Mouse (Mus musculus): ENCODE results near the gene Rtn4rl1. TPM values are rescaled to one million over a fixed set of nuclear protein-coding genes. Genes with fewer than 3 reads are reported as not detected.

Rtn4rl1 gene
- polyA plus RNA-seq, 1 experiment from 2014 or later = 12.7 TPM

DNA sequence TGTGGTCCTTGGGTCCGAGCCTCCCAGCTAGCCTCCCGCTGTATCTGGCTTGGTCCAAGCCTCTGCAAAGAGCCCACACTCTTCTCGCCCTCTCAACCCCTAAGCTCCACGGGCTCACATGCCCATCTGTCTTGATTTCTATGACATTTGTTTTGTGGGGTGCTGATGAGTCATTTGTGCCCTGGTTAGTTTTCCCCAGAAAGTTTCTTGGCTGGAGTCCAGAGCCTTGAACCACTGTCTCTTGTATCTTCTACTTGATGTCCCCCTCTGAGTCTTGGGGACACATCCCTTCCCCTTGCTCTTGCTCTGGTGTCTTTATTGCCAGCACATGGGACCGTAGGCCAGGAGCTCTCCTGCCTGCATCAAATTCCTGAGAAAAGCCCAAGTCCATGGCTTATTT lies 6.4 kb downstream of the Rtn4rl1 start:
- peaks cover 10% of the 10 kb centered on the region for H3K27me3 ChIP-seq (ENCODE audit: control insufficient read depth, insufficient read depth, low read length)
- H3K9me3 ChIP-seq (ENCODE audit: control insufficient read depth, low read length) = no peaks in the 10 kb centered on the region
- no peak overlapping the region for H3K27ac ChIP-seq (ENCODE audit: low read depth, low read length)
- H3K4me2 ChIP-seq (ENCODE audit: low read depth, low read length) = no peak overlapping the region
- H3K36me3 ChIP-seq (ENCODE audit: control insufficient read depth, insufficient read depth, low read length) = no peaks in the 10 kb centered on the region
- peaks cover 6% of the 10 kb centered on the region for H3K4me1 ChIP-seq (ENCODE audit: control insufficient read depth, insufficient read depth, low read length)
- 82% methylated on average over 5 of the region's 5 CpGs for WGBS
- no peak overlapping the region for H3K4me3 ChIP-seq (ENCODE audit: low read depth, low read length)
- no peak for ATAC-seq (ENCODE audit: low read depth)
- no peak overlapping the region for H3K9ac ChIP-seq (replicated peaks; ENCODE audit: low read depth, low read length)

- H3K36me3 ChIP-seq (ENCODE audit: control insufficient read depth, insufficient read depth, low read length) = no peaks in the 10 kb centered on the region
- peaks cover 2% of the 10 kb centered on the region; the same call in 1 of the 2 replicates for H3K4me1 ChIP-seq (ENCODE audit: control insufficient read depth, insufficient read depth, low read length)
- no peak overlapping the region for H3K4me2 ChIP-seq (ENCODE audit: low read depth, low read length)
- H3K4me3 ChIP-seq (ENCODE audit: low read depth, low read length) = no peak overlapping the region
- no peak overlapping the region for H3K27ac ChIP-seq (ENCODE audit: low read depth, low read length)
- peaks cover 4% of the 10 kb centered on the region for H3K27me3 ChIP-seq (ENCODE audit: control insufficient read depth, insufficient read depth, low read length)
- no peak for ATAC-seq (ENCODE audit: low read depth)
- no peaks in the 10 kb centered on the region for H3K9me3 ChIP-seq (ENCODE audit: control insufficient read depth, low read length)
- 86% methylated on average over 12 of the region's 12 CpGs for WGBS
- H3K9ac ChIP-seq (replicated peaks; ENCODE audit: low read depth, low read length) = no peak overlapping the region
Observed at GRCm38 (mm10) chr11:75200935-75201334, 7.4 kb downstream of the Rtn4rl1 start.

DNA sequence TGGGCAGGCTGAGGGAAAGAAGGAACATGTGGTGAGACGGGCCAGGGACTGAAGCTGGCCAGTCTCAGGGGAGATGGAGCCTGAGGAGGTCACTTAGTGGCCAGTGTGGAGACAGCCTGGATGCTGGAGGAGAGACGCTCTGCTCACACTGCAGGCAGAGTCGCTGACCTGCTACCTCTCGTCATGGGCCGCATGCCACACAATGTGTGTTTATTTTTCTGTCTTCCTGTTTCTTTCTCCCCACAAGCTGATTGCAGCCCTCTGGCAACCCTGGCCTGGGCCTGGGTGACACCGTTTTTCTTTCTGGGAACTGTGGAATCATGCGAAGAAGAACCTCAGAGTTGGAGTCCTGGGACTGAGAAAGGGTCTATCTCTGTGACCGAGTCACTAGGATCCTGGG lies 8.1 kb downstream of the Rtn4rl1 start:
- Histone ChIP-seq H3K9me3 (ENCODE audit: control insufficient read depth, low read length) (no peaks in the 10 kb centered on the region), H3K27ac (ENCODE audit: low read depth, low read length) (0 out of 2 replicates have a peak overlapping the region, but pooled peaks have one; percentile 10), H3K36me3 (ENCODE audit: control insufficient read depth, insufficient read depth, low read length) (no peaks in the 10 kb centered on the region), H3K4me1 (ENCODE audit: control insufficient read depth, insufficient read depth, low read length) (no peaks in the 10 kb centered on the region), H3K27me3 (ENCODE audit: control insufficient read depth, insufficient read depth, low read length) (no peaks in the 10 kb centered on the region), H3K4me3 (ENCODE audit: low read depth, low read length) (no peak overlapping the region), H3K9ac (replicated peaks; ENCODE audit: low read depth, low read length) (no peak overlapping the region), H3K4me2 (ENCODE audit: low read depth, low read length) (no peak overlapping the region)
- WGBS = 59% methylated on average over 8 of the region's 8 CpGs
- no peak for ATAC-seq (ENCODE audit: low read depth)

GRCm38 (mm10) chr11:75203926-75204325 lies 10.3 kb downstream of the Rtn4rl1 start:
- Histone ChIP-seq H3K4me2 (ENCODE audit: low read depth, low read length) (no peak overlapping the region), H3K4me1 (ENCODE audit: control insufficient read depth, insufficient read depth, low read length) (no peaks in the 10 kb centered on the region), H3K4me3 (ENCODE audit: low read depth, low read length) (no peak overlapping the region), H3K27me3 (ENCODE audit: control insufficient read depth, insufficient read depth, low read length) (no peaks in the 10 kb centered on the region), H3K9me3 (ENCODE audit: control insufficient read depth, low read length) (no peaks in the 10 kb centered on the region), H3K9ac (replicated peaks; ENCODE audit: low read depth, low read length) (no peak overlapping the region), H3K36me3 (ENCODE audit: control insufficient read depth, insufficient read depth, low read length) (no peaks in the 10 kb centered on the region), H3K27ac (ENCODE audit: low read depth, low read length) (no peak overlapping the region)
- 81% methylated on average over 4 of the region's 4 CpGs for WGBS
- ATAC-seq (ENCODE audit: low read depth) = no peak

- 44% methylated on average over 9 of the region's 9 CpGs for WGBS
- Histone ChIP-seq H3K27me3 (ENCODE audit: control insufficient read depth, insufficient read depth, low read length) (no peaks in the 10 kb centered on the region), H3K9ac (replicated peaks; ENCODE audit: low read depth, low read length) (no peak overlapping the region), H3K27ac (ENCODE audit: low read depth, low read length) (no peak overlapping the region), H3K36me3 (ENCODE audit: control insufficient read depth, insufficient read depth, low read length) (no peaks in the 10 kb centered on the region), H3K4me1 (ENCODE audit: control insufficient read depth, insufficient read depth, low read length) (no peaks in the 10 kb centered on the region), H3K4me2 (ENCODE audit: low read depth, low read length) (no peak overlapping the region), H3K4me3 (ENCODE audit: low read depth, low read length) (no peak overlapping the region), H3K9me3 (ENCODE audit: control insufficient read depth, low read length) (no peaks in the 10 kb centered on the region)
- ATAC-seq (ENCODE audit: low read depth) = no peak
Observed at GRCm38 (mm10) chr11:75204472-75204871, 10.9 kb downstream of the Rtn4rl1 start.

DNA sequence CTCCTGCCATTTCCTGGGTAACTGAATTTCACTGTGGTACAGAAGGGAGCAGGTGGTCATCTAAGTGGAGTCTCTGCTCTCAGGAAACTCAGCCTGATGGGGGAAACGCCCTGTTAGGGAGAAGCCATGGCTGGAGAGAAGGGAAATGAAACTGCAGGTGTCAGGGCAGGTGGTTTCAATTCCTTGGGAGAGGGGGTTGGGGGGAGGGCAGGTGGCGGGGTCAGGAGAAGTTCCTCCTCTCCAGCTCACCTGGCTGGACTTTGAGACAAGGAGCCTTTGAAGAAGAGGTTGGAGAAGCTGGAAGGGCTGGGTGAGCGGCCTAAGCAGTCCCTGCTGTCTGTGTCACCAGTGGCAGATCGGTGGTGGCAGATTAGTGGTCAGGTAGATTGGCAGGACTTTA lies 12.8 kb downstream of the Rtn4rl1 start:
- 87% methylated on average over 4 of the region's 4 CpGs for WGBS
- H3K36me3 ChIP-seq (ENCODE audit: control insufficient read depth, insufficient read depth, low read length) = no peaks in the 10 kb centered on the region
- H3K27me3 ChIP-seq (ENCODE audit: control insufficient read depth, insufficient read depth, low read length) = no peaks in the 10 kb centered on the region
- no peaks in the 10 kb centered on the region for H3K4me1 ChIP-seq (ENCODE audit: control insufficient read depth, insufficient read depth, low read length)
- H3K27ac ChIP-seq (ENCODE audit: low read depth, low read length) = no peak overlapping the region
- no peak for ATAC-seq (ENCODE audit: low read depth)
- no peaks in the 10 kb centered on the region for H3K9me3 ChIP-seq (ENCODE audit: control insufficient read depth, low read length)
- no peak overlapping the region for H3K4me2 ChIP-seq (ENCODE audit: low read depth, low read length)
- H3K4me3 ChIP-seq (ENCODE audit: low read depth, low read length) = no peak overlapping the region
- H3K9ac ChIP-seq (replicated peaks; ENCODE audit: low read depth, low read length) = no peak overlapping the region

GRCm38 (mm10) chr11:75209363-75209762 lies 15.8 kb downstream of the Rtn4rl1 start:
- Histone ChIP-seq H3K4me1 (ENCODE audit: control insufficient read depth, insufficient read depth, low read length) (peaks cover 13% of the 10 kb centered on the region), H3K36me3 (ENCODE audit: control insufficient read depth, insufficient read depth, low read length) (no peaks in the 10 kb centered on the region), H3K27ac (ENCODE audit: low read depth, low read length) (no peak overlapping the region), H3K4me2 (ENCODE audit: low read depth, low read length) (no peak overlapping the region), H3K9me3 (ENCODE audit: control insufficient read depth, low read length) (no peaks in the 10 kb centered on the region), H3K4me3 (ENCODE audit: low read depth, low read length) (no peak overlapping the region), H3K9ac (replicated peaks; ENCODE audit: low read depth, low read length) (no peak overlapping the region), H3K27me3 (ENCODE audit: control insufficient read depth, insufficient read depth, low read length) (no peaks in the 10 kb centered on the region)
- 59% methylated on average over 4 of the region's 4 CpGs for WGBS
- ATAC-seq (ENCODE audit: low read depth) = no peak

DNA sequence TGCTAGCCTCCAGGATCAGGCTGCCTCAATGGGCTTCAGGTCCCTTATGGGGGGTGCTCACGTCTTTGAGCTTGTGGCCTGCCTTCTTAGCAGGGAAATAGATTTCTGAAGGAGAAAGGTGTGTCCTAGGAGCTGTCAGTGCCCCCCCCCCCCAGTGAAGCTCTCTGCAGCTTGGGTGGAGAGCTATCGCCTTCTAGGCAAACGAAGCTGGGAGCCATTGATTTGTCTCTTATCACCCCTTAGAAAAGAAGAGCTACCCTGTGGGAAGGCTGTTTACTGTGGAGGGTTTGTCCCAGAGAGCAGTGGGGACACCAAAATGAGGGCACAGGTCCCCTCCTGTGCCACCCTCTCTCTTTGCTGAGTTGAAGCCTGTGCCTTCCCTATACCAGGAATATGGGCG lies 16.5 kb downstream of the Rtn4rl1 start:
- no peak for ATAC-seq (ENCODE audit: low read depth)
- no peak overlapping the region for H3K9ac ChIP-seq (replicated peaks; ENCODE audit: low read depth, low read length)
- no peaks in the 10 kb centered on the region for H3K27me3 ChIP-seq (ENCODE audit: control insufficient read depth, insufficient read depth, low read length)
- 61% methylated on average over 4 of the region's 4 CpGs for WGBS
- H3K36me3 ChIP-seq (ENCODE audit: control insufficient read depth, insufficient read depth, low read length) = no peaks in the 10 kb centered on the region
- no peaks in the 10 kb centered on the region for H3K9me3 ChIP-seq (ENCODE audit: control insufficient read depth, low read length)
- H3K4me1 ChIP-seq (ENCODE audit: control insufficient read depth, insufficient read depth, low read length) = peaks cover 13% of the 10 kb centered on the region
- H3K27ac ChIP-seq (ENCODE audit: low read depth, low read length) = no peak overlapping the region
- no peak overlapping the region for H3K4me2 ChIP-seq (ENCODE audit: low read depth, low read length)
- H3K4me3 ChIP-seq (ENCODE audit: low read depth, low read length) = no peak overlapping the region

DNA sequence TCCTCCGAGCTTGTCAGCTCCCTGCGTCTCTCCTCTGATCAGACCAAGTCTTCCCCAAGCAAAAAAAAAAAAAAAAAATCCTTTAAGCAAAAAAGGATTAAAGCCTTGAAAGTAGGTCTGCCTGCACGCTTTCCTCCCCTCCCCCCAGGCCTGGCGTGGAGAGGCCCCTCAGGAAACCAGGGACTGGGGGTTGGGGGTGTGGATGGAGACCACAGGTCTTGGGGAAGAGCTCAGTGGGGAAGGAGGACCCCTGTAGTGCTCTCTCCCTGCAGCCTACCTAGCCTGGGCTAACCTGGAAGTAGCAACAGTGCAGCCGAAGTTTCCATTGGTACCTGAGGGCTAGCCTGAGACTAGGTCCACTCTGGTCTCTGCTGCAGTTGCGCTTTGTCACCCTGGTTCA lies 17.2 kb downstream of the Rtn4rl1 start:
- ATAC-seq (ENCODE audit: low read depth) = no peak
- no peaks in the 10 kb centered on the region for H3K9me3 ChIP-seq (ENCODE audit: control insufficient read depth, low read length)
- no peak overlapping the region for H3K4me2 ChIP-seq (ENCODE audit: low read depth, low read length)
- peaks cover 17% of the 10 kb centered on the region for H3K4me1 ChIP-seq (ENCODE audit: control insufficient read depth, insufficient read depth, low read length)
- no peaks in the 10 kb centered on the region for H3K36me3 ChIP-seq (ENCODE audit: control insufficient read depth, insufficient read depth, low read length)
- H3K27ac ChIP-seq (ENCODE audit: low read depth, low read length) = no peak overlapping the region
- H3K27me3 ChIP-seq (ENCODE audit: control insufficient read depth, insufficient read depth, low read length) = no peaks in the 10 kb centered on the region
- WGBS = 63% methylated on average over 6 of the region's 6 CpGs
- H3K4me3 ChIP-seq (ENCODE audit: low read depth, low read length) = no peak overlapping the region
- H3K9ac ChIP-seq (replicated peaks; ENCODE audit: low read depth, low read length) = no peak overlapping the region

Data from neural tube, embryonic 14.5 days (tissue).